Mouse (Mus musculus) liver, embryonic 14.5 days (tissue): Measurements from ENCODE around the gene 4930449I24Rik. TPM values are rescaled to one million over a fixed set of nuclear protein-coding genes. Genes with fewer than 3 reads are reported as not detected.
"Not testable (repeated sequence)": the region's sequence is repeated elsewhere in the genome, so short reads cannot be mapped to it uniquely, and the experiment has no call there.

Source experiments
- ATAC-seq: fragments of 200-750 bp; cut with Nextera tagmentation; 2 replicates; pipeline ENCODE4 v1.8.0; 2017; ENCODE audit warnings: moderate number of reproducible peaks, mild to moderate bottlenecking, moderate library complexity; ENCODE audit not compliant: insufficient read depth
- DNase-seq, 3 experiments: peaks; one replicate each; pipeline ENCODE4 v3.0.0-alpha.2; 2012 to 2013; ENCODE audit warnings: low read depth in 3 of 3, low spot score in 3 of 3
- H3K27ac ChIP-seq: fragments of 300-500 bp; sonication (generic); 2 replicates; pipeline ENCODE4 v1.5.1; 2014; ENCODE audit warnings: moderate library complexity, mild to moderate bottlenecking, control low read depth, inconsistent platforms
- H3K27me3 ChIP-seq: fragments of 300-500 bp; sonication (generic); 2 replicates; pipeline ENCODE4 v1.6.1; 2014; ENCODE audit warnings: mild to moderate bottlenecking, low read length, moderate library complexity; ENCODE audit not compliant: control insufficient read depth, insufficient read depth
- H3K36me3 ChIP-seq: fragments of 300-500 bp; sonication (generic); replicated peaks from 2 replicates; pipeline ENCODE4 v1.6.1; 2014; ENCODE audit warnings: low read depth; ENCODE audit not compliant: control insufficient read depth, insufficient read depth
- H3K4me1 ChIP-seq, 2 experiments: fragments of 200-500 bp in 1 of 2; fragments of 300-500 bp in 1 of 2; sonication (generic) in 1 of 2; replicated peaks; 2 replicates each; pipeline ENCODE4 v1.6.1; 2012 to 2014; ENCODE audit warnings: antibody characterized with exemption in 1 of 2, inconsistent platforms in 1 of 2, low read length in 1 of 2; ENCODE audit not compliant: control insufficient read depth in 2 of 2, insufficient read depth in 2 of 2
- H3K4me2 ChIP-seq: fragments of 300-500 bp; sonication (generic); 2 replicates; pipeline ENCODE4 v1.6.1; 2014; ENCODE audit warnings: low read depth, mild to moderate bottlenecking, control low read depth, moderate library complexity
- H3K4me3 ChIP-seq, 2 experiments: fragments of 200-500 bp in 1 of 2; fragments of 300-500 bp in 1 of 2; sonication (generic) in 1 of 2; 2 replicates each; pipeline ENCODE4 v1.5.1; 2012 to 2014; ENCODE audit warnings: low read depth in 2 of 2, low read length in 2 of 2, mild to moderate bottlenecking in 2 of 2, control low read depth in 1 of 2, inconsistent platforms in 1 of 2, moderate library complexity in 1 of 2; ENCODE audit not compliant: insufficient read depth in 1 of 2
- H3K9ac ChIP-seq: fragments of 300-500 bp; sonication (generic); replicated peaks from 2 replicates; pipeline ENCODE4 v1.6.1; 2014; ENCODE audit warnings: mild to moderate bottlenecking, control low read depth, moderate library complexity
- H3K9me3 ChIP-seq: fragments of 300-500 bp; sonication (generic); 2 replicates; pipeline ENCODE4 v1.6.1; 2016; ENCODE audit warnings: low read length, mixed read lengths; ENCODE audit not compliant: control insufficient read depth
- CTCF ChIP-seq: IDR thresholded peaks from 2 replicates; pipeline ENCODE4 v1.5.1; 2016; ENCODE audit warnings: antibody characterized with exemption, low read depth, control low read depth
- EP300 ChIP-seq: IDR thresholded peaks from 2 replicates; pipeline ENCODE4 v1.6.1; 2016; ENCODE audit warnings: antibody characterized with exemption, low read depth
- WGBS: fragments of 180-500 bp; shearing (Covaris S2); extraction: QIAGEN DNeasy Blood & Tissue Kit; methylation state at CpG from one replicate; pipeline ENCODE4 v1.1.7; 2014; ENCODE audit not compliant: insufficient replicate concordance; 5-methylcytosine and 5-hydroxymethylcytosine counted together
- polyA plus RNA-seq, 2 experiments: library from polyadenylated mRNA; depleted of rRNA in 1 of 2; stranded (reverse) in 1 of 2; unstranded in 1 of 2; fragments of >200 nt; fragmentation: Nextera tagmentation in 1 of 2; extraction: Ambion mirVana in 1 of 2; gene quantifications; 2 replicates each; pipeline versions ENCODE4 v1.2.1 to v1.2.3; 2012 to 2014

The 4930449I24Rik gene
- polyA plus RNA-seq, 2 experiments = not detected

DNA sequence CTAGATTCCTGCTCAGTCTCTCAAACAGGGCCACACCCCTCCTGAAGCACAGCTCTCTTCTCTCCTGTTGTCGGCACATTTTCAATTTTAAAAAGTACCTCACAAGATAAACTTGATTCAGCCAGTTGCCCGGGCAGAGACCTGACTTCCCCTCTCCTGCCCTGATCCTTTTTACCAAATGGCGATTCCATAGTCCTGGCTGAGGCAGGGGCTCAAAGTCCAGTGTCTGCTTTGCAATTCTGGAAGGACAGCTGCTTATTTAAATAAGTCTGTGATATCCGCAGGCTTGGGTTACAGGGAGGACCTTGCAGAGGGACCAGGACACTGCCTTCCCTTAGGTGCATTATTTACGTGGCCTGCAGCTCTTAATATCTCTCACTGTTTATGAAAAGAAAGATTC is 30.9 kb upstream of the 4930449I24Rik start:
- TF ChIP-seq CTCF (no peak), EP300 (no peak)
- DNase-seq = no peak
- ATAC-seq = no peak
- Histone ChIP-seq H3K4me1 (no peaks in the 10 kb centered on the region), H3K4me2 (no peak overlapping the region), H3K27me3 (no peaks in the 10 kb centered on the region), H3K36me3 (no peaks in the 10 kb centered on the region), H3K27ac (no peak overlapping the region), H3K9me3 (no peaks in the 10 kb centered on the region), H3K4me3 (no peak overlapping the region), H3K9ac (no peak overlapping the region)
- 58% methylated on average over 5 of the region's 5 CpGs for WGBS

DNA sequence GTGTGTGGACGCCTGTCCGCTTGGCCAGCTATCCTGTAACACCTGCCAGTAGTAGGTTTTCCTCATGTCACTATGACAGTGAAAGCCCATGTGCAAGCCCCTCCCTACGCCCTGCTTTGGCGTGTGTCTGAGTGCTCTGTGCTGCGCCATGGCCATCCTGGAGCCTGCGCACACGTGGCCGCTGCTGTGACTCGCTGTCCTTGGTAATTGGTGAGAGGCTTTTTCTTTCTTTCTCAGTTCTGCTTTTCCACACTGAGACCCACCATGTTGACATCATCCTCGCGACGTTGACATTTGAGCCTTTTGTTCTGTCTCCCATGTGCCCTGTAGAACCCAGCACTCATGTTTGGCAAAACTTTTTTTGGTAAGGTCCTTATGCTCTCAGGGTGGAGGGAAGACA is 30.4 kb upstream of the 4930449I24Rik start:
- H3K9ac ChIP-seq = no peak overlapping the region
- no peak overlapping the region for H3K27ac ChIP-seq
- ATAC-seq (no peak), DNase-seq (no peak)
- H3K27me3 ChIP-seq = no peaks in the 10 kb centered on the region
- H3K9me3 ChIP-seq = no peaks in the 10 kb centered on the region
- no peak overlapping the region for H3K4me3 ChIP-seq
- WGBS = 69% methylated on average over 12 of the region's 12 CpGs
- no peak overlapping the region for H3K4me2 ChIP-seq
- no peaks in the 10 kb centered on the region for H3K36me3 ChIP-seq
- H3K4me1 ChIP-seq = no peaks in the 10 kb centered on the region
- TF ChIP-seq EP300 (no peak), CTCF (no peak)

DNA sequence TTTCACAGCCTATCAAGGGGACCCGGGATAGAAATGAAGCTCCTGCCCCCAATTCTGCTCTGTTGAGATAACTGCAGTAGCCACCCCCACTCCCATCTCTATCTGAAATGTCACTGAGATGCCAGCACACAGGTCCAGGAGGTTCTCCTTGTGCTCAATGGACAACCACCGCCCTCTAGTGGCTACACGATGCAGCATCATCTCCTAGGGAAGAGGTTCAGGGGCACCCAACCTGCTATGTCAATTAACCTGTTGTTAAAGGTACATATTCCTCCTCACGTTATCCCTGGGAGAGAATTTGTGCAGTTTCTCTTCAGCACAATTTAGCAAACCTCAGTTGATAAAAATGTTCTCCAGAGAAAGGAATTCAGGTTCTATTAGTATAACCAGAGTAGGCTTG is 22.6 kb upstream of the 4930449I24Rik start:
- peak; percentile 17 to 22 (median 20) for DNase-seq
- peak; percentile 57 for TF ChIP-seq EP300
- peak; percentile 79 for TF ChIP-seq CTCF
- under 1% methylated on average over 4 of the region's 4 CpGs for WGBS
- ATAC-seq, H3K27me3 ChIP-seq, H3K9ac ChIP-seq, H3K36me3 ChIP-seq, H3K4me1 ChIP-seq, H3K4me3 ChIP-seq, H3K4me2 ChIP-seq, H3K27ac ChIP-seq, H3K9me3 ChIP-seq: not testable (repeated sequence)

DNA sequence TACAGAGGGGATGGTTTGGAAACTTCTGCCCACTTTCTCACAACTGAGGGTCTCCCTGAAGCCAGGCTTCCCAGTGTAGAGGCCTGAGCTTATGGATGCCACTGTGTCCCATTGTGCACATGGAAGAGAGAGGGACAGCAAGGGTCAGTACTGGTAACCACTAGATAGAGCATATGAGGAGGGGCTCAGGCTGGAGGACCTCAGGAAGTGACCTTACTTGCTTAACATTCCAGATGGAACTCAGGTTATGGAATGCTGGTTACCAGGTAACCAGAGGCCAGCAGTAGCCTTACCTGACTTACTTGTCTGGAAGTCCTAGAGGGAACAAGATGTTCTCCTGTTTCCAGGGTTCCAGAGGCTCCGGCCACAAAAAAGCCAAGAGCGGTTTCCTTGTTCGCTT is 20.5 kb upstream of the 4930449I24Rik start, which contains the start of gene Gm6408:
Gene Gm6408 (plus strand): TSS at position 301 of the 400 bp plus-strand sequence.
- H3K27ac ChIP-seq, DNase-seq, H3K9me3 ChIP-seq, H3K4me2 ChIP-seq, ATAC-seq, H3K4me3 ChIP-seq, H3K4me1 ChIP-seq, H3K9ac ChIP-seq, H3K36me3 ChIP-seq, H3K27me3 ChIP-seq: not testable (repeated sequence)
- WGBS = no CpG with 5 or more reads among the region's 3 CpGs

DNA sequence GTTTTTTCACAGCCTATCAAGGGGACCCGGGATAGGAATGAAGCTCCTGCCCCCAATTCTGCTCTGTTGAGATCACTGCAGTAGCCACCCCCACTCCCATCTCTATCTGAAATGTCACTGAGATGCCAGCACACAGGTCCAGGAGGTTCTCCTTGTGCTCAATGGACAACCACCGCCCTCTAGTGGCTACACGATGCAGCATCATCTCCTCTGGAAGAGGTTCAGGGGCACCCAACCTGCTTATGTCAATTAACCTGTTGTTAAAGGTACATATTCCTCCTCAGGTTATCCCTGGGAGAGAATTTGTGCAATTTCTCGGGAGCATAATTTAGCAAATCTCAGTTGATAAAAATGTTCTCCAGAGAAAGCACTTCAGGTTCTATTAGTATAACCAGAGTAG is 13.2 kb upstream of the 4930449I24Rik start:
- H3K9ac ChIP-seq, H3K9me3 ChIP-seq, H3K36me3 ChIP-seq, H3K4me2 ChIP-seq, H3K4me3 ChIP-seq, H3K27me3 ChIP-seq, H3K27ac ChIP-seq, H3K4me1 ChIP-seq, ATAC-seq, DNase-seq: not testable (repeated sequence)
- peak; percentile 45 for TF ChIP-seq CTCF
- WGBS = 8% methylated on average over 3 of the region's 4 CpGs

DNA sequence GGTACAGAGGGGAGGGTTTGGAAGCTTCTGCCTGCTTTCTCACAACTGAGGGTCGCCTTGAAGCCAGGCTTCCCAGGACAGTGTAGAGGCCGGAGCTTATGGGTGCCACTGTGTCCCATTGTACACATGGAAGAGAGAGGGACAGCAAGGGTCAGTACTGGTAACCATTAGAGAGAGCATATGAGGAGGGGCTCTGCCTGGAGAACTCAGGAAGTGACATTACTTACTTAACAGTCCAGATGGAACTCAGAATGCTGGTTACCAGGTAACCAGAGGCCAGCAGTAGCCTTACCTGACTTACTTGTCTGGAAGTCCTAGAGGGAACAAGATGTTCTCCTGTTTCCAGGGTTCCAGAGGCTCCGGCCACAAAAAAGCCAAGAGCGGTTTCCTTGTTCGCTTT is 11.1 kb upstream of the 4930449I24Rik start, which contains the start of gene Gm6370:
Gene Gm6370 (plus strand): TSS at position 301 of the 400 bp plus-strand sequence.
- not testable (repeated sequence) for H3K9ac ChIP-seq

DNA sequence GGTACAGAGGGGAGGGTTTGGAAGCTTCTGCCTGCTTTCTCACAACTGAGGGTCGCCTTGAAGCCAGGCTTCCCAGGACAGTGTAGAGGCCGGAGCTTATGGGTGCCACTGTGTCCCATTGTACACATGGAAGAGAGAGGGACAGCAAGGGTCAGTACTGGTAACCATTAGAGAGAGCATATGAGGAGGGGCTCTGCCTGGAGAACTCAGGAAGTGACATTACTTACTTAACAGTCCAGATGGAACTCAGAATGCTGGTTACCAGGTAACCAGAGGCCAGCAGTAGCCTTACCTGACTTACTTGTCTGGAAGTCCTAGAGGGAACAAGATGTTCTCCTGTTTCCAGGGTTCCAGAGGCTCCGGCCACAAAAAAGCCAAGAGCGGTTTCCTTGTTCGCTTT is 11.6 kb downstream of the 4930449I24Rik start, which contains the start of gene Gm3402:
Gene Gm3402 (plus strand): TSS at position 301 of the 400 bp plus-strand sequence.
- no CpG with 5 or more reads among the region's 5 CpGs for WGBS
- not testable (repeated sequence) for H3K27me3 ChIP-seq, ATAC-seq

More for the DNA sequence above, 11.1 kb upstream of the 4930449I24Rik start, which contains the start of gene Gm6370:
- ATAC-seq, H3K4me2 ChIP-seq, H3K27ac ChIP-seq, H3K4me3 ChIP-seq, DNase-seq, H3K4me1 ChIP-seq, H3K27me3 ChIP-seq, H3K36me3 ChIP-seq, H3K9me3 ChIP-seq: not testable (repeated sequence)
- no CpG with 5 or more reads among the region's 5 CpGs for WGBS

DNA sequence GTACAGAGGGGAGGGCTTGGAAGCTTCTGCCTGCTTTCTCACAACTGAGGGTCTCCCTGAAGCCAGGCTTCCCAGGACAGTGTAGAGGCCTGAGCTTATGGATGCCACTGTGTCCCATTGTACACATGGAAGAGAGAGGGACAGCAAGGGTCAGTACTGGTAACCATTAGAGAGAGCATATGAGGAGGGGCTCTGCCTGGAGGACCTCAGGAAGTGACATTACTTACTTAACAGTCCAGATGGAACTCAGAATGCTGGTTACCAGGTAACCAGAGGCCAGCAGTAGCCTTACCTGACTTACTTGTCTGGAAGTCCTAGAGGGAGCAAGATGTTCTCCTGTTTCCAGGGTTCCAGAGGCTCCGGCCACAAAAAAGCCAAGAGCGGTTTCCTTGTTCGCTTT is 23.3 kb downstream of the 4930449I24Rik start, which contains the start of gene Gm3404:
Gene Gm3404 (plus strand): TSS at position 301 of the 400 bp plus-strand sequence.
- DNase-seq, ATAC-seq, H3K4me3 ChIP-seq, H3K36me3 ChIP-seq, H3K4me1 ChIP-seq, H3K27me3 ChIP-seq, H3K9ac ChIP-seq, H3K4me2 ChIP-seq, H3K27ac ChIP-seq, H3K9me3 ChIP-seq: not testable (repeated sequence)
- 100% methylated on average over 1 of the region's 3 CpGs for WGBS

More for the DNA sequence above, 11.6 kb downstream of the 4930449I24Rik start, which contains the start of gene Gm3402:
- H3K27ac ChIP-seq, H3K9ac ChIP-seq, H3K36me3 ChIP-seq, H3K9me3 ChIP-seq, H3K4me1 ChIP-seq, H3K4me3 ChIP-seq, DNase-seq, H3K4me2 ChIP-seq: not testable (repeated sequence)
